Mouse (Mus musculus): ENCODE data around the gene Adgb. TPM values are rescaled to one million over a fixed set of nuclear protein-coding genes. Genes with fewer than 3 reads are reported as not detected.
"Not testable (repeated sequence)": the region's sequence is repeated elsewhere in the genome, so short reads cannot be mapped to it uniquely, and the experiment has no call there.

The Adgb gene
- 0.11 and 0.16 TPM in 2 replicates for polyA plus RNA-seq (2016; fragmentation: Nextera tagmentation; extraction: Ambion mirVana)

DNA sequence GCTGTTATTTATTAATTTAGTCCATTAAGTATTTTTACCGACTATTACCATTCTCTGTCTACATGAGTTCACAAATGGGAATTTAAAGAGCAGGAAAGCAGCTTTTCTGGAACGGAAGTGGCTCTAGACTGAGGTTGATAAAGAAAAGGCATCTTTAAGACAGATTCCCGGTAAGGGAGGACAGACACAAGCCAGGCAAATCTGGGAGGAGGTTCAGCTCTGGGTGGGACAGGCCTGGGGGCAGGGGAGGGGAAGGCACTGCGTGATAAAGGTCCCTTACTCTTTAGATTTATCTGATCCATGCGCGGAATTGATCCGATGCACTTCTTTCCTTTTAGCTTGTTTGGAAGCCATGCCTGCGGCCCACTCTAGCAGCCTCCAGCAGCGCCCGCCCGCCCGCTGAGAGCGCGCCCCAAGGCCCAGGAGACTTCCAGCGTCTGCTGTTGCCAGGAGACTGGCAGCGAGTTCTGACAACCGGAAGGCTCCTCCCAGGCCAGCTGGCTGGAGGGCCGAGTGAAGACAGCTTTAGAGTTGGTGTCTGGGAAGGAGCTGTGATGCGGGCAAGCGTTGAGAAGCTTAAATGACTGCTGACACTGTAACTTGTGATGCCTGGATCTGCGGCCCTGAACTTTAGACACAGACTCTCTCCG, at the start of gene Adgb:
Adgb (minus strand) TSS at position 366 of the 650 bp plus-strand sequence.
- H3K27me3 ChIP-seq (ENCODE audit: low read depth, poor library complexity, severe bottlenecking), result no peaks in the 10 kb centered on the region
- no peaks in the 10 kb centered on the region for H3K9me3 ChIP-seq (replicated peaks)
- no peaks in the 10 kb centered on the region for H3K36me3 ChIP-seq
- WGBS, result 8% methylated on average over 22 of the region's 22 CpGs
- peak within 1 kb of the TSS; percentile 46 for H3K4me3 ChIP-seq
- peak within 1 kb of the TSS; percentile 71 for H3K27ac ChIP-seq (replicated peaks)
- DNase-seq (ENCODE audit: low spot score), result peak; percentile 70
- peaks cover 20% of the 10 kb centered on the region for H3K4me1 ChIP-seq

GRCm38 (mm10) chr10:10480139-10480538, 8.0 kb upstream of the Adgb start:
- H3K27ac ChIP-seq (replicated peaks), result no peak overlapping the region
- no peaks in the 10 kb centered on the region for H3K36me3 ChIP-seq
- no peaks in the 10 kb centered on the region for H3K4me1 ChIP-seq
- H3K27me3 ChIP-seq (ENCODE audit: low read depth, poor library complexity, severe bottlenecking), result no peaks in the 10 kb centered on the region
- H3K4me3 ChIP-seq, result no peak overlapping the region
- no peaks in the 10 kb centered on the region for H3K9me3 ChIP-seq (replicated peaks)
- DNase-seq (ENCODE audit: low spot score), result no peak
- 79% methylated on average over 1 of the region's 1 CpGs for WGBS

DNA sequence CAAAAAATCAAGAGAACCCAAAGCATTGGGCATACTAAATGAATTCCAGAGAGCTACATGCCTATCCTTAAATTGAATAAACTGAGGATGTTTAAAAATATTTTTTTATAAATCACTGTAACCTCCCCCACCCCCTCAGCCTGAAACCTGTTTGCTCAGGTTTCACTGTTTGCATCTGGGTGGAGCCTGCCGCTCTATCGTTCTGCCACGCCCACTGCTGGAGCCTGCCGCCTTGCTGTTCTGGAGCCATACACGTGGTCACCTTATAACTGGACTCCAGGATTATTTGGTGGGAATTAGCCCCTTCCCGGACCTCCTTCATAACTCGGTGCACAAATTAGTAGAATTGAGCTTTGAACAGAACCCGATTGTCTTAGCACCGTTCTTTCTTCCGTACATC, 5.3 kb upstream of the Adgb start:
- not testable (repeated sequence) for H3K4me3 ChIP-seq; H3K27me3 ChIP-seq (ENCODE audit: low read depth, poor library complexity, severe bottlenecking); DNase-seq (ENCODE audit: low spot score); H3K36me3 ChIP-seq; H3K9me3 ChIP-seq (replicated peaks); H3K27ac ChIP-seq (replicated peaks); H3K4me1 ChIP-seq
- 67% methylated on average over 10 of the region's 10 CpGs for WGBS

GRCm38 (mm10) chr10:10476956-10477355, 4.8 kb upstream of the Adgb start:
- no peak overlapping the region for H3K4me3 ChIP-seq
- peaks cover 9% of the 10 kb centered on the region for H3K4me1 ChIP-seq
- H3K27ac ChIP-seq (replicated peaks), result no peak overlapping the region
- H3K9me3 ChIP-seq (replicated peaks), result no peaks in the 10 kb centered on the region
- H3K36me3 ChIP-seq, result no peaks in the 10 kb centered on the region
- no peak for DNase-seq (ENCODE audit: low spot score)
- WGBS, result 85% methylated on average over 5 of the region's 5 CpGs
- no peaks in the 10 kb centered on the region for H3K27me3 ChIP-seq (ENCODE audit: low read depth, poor library complexity, severe bottlenecking)

DNA sequence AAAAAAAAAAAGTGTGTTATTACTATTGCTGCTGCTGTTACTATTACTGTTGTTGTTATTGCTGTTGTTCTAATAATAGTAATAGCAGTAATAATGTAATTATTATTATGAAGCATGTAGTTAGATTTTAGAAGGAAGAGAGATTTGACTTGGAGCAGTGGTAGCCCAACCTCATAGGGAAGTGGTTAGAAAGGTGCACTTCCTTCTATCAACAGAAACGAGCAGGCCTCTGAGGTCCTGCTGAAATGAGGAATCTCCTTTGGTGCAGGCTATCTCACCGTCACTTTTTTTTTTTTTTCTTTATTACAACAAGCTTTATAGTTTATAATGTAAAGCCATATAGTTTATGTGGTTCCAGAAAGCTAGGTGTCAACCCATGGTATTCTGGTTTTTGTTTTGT, 4.4 kb upstream of the Adgb start:
- H3K9me3 ChIP-seq (replicated peaks), result no peaks in the 10 kb centered on the region
- no peak overlapping the region for H3K27ac ChIP-seq (replicated peaks)
- H3K36me3 ChIP-seq, result no peaks in the 10 kb centered on the region
- DNase-seq (ENCODE audit: low spot score), result no peak
- no peak overlapping the region for H3K4me3 ChIP-seq
- no peaks in the 10 kb centered on the region for H3K27me3 ChIP-seq (ENCODE audit: low read depth, poor library complexity, severe bottlenecking)
- peaks cover 13% of the 10 kb centered on the region for H3K4me1 ChIP-seq
- 85% methylated on average over 2 of the region's 2 CpGs for WGBS

- H3K4me1 ChIP-seq, result peaks cover 20% of the 10 kb centered on the region
- 71% methylated on average over 6 of the region's 6 CpGs for WGBS
- no peaks in the 10 kb centered on the region for H3K9me3 ChIP-seq (replicated peaks)
- H3K27me3 ChIP-seq (ENCODE audit: low read depth, poor library complexity, severe bottlenecking), result no peaks in the 10 kb centered on the region
- no peak overlapping the region for H3K4me3 ChIP-seq
- no peaks in the 10 kb centered on the region for H3K36me3 ChIP-seq
- H3K27ac ChIP-seq (replicated peaks), result no peak overlapping the region
- DNase-seq (ENCODE audit: low spot score), result no peak
These were observed 3.2 kb downstream of the Adgb start for GRCm38 (mm10) chr10:10468699-10469547.

DNA sequence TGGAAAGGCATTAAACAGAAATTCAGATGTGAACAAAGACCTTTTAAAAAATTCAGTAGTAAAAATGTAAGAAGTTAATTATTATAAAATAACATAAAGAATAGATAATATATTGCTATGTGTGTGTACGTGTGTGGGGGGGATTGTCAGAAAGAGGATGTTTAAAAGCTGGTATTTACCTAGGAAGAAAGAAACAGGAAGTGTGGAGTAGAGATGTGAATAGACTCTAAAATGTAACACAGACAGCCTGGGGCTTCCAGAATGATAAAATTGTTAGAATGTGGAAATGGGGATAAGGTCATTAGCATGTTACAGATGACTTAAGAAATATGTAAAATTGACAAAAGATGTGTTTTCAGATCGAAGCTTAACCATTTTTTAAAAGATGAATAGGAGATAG, 12.0 kb downstream of the Adgb start:
- Histone ChIP-seq H3K9me3 (replicated peaks) (no peaks in the 10 kb centered on the region), H3K27me3 (ENCODE audit: low read depth, poor library complexity, severe bottlenecking) (no peaks in the 10 kb centered on the region), H3K4me3 (no peak overlapping the region), H3K27ac (replicated peaks) (no peak overlapping the region), H3K36me3 (no peaks in the 10 kb centered on the region), H3K4me1 (peaks cover 6% of the 10 kb centered on the region)
- 80% methylated on average over 2 of the region's 2 CpGs for WGBS
- no peak for DNase-seq (ENCODE audit: low spot score)

- peaks cover 5% of the 10 kb centered on the region for H3K4me1 ChIP-seq
- H3K36me3 ChIP-seq, result no peaks in the 10 kb centered on the region
- 91% methylated on average over 5 of the region's 5 CpGs for WGBS
- H3K4me3 ChIP-seq, result no peak overlapping the region
- H3K27me3 ChIP-seq (ENCODE audit: low read depth, poor library complexity, severe bottlenecking), result no peaks in the 10 kb centered on the region
- no peak for DNase-seq (ENCODE audit: low spot score)
- no peak overlapping the region for H3K27ac ChIP-seq (replicated peaks)
- H3K9me3 ChIP-seq (replicated peaks), result no peaks in the 10 kb centered on the region
These were observed 15.1 kb downstream of the Adgb start for GRCm38 (mm10) chr10:10456991-10457390.

GRCm38 (mm10) chr10:10449067-10449466, 23.1 kb downstream of the Adgb start:
- no peaks in the 10 kb centered on the region for H3K36me3 ChIP-seq
- no peak overlapping the region for H3K27ac ChIP-seq (replicated peaks)
- no peaks in the 10 kb centered on the region for H3K27me3 ChIP-seq (ENCODE audit: low read depth, poor library complexity, severe bottlenecking)
- DNase-seq (ENCODE audit: low spot score), result no peak
- 86% methylated on average over 3 of the region's 3 CpGs for WGBS
- no peak overlapping the region for H3K4me3 ChIP-seq
- no peaks in the 10 kb centered on the region for H3K4me1 ChIP-seq
- no peaks in the 10 kb centered on the region for H3K9me3 ChIP-seq (replicated peaks)

GRCm38 (mm10) chr10:10444841-10445466, 27.2 kb downstream of the Adgb start:
- Histone ChIP-seq H3K36me3 (no peaks in the 10 kb centered on the region), H3K27ac (replicated peaks) (no peak overlapping the region), H3K27me3 (ENCODE audit: low read depth, poor library complexity, severe bottlenecking) (no peaks in the 10 kb centered on the region), H3K4me3 (no peak overlapping the region), H3K4me1 (no peaks in the 10 kb centered on the region), H3K9me3 (replicated peaks) (no peaks in the 10 kb centered on the region)
- DNase-seq (ENCODE audit: low spot score), result no peak
- 69% methylated on average over 3 of the region's 3 CpGs for WGBS

- Histone ChIP-seq H3K9me3 (replicated peaks) (no peaks in the 10 kb centered on the region), H3K4me3 (no peak overlapping the region), H3K27me3 (ENCODE audit: low read depth, poor library complexity, severe bottlenecking) (no peaks in the 10 kb centered on the region), H3K4me1 (no peaks in the 10 kb centered on the region), H3K27ac (replicated peaks) (no peak overlapping the region), H3K36me3 (no peaks in the 10 kb centered on the region)
- DNase-seq (ENCODE audit: low spot score), result no peak
These were observed 28.6 kb downstream of the Adgb start for GRCm38 (mm10) chr10:10443558-10443957.

DNA sequence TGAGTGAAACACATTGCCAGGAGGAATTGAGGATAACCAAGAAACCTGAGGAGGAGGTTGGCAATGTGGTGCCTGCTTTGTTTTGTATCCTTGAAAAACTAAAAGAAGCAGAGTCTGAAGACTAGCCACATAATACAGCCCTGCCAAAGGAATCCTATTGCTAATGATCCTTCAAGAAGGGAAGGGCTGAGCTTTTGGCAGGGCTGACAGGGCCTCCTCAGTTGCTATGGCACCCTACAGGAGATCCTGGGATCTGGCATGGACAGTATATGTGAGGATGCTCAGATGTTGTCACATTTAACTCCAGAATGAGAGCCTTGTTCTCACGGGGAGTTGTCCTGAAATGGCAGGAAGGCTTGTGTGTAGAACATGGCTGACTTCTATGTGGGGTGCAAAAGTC, 37.1 kb downstream of the Adgb start:
- 79% methylated on average over 1 of the region's 1 CpGs for WGBS
- Histone ChIP-seq H3K9me3 (replicated peaks) (no peaks in the 10 kb centered on the region), H3K36me3 (no peaks in the 10 kb centered on the region), H3K4me3 (no peak overlapping the region), H3K4me1 (no peaks in the 10 kb centered on the region), H3K27ac (replicated peaks) (no peak overlapping the region), H3K27me3 (ENCODE audit: low read depth, poor library complexity, severe bottlenecking) (no peaks in the 10 kb centered on the region)
- DNase-seq (ENCODE audit: low spot score), result no peak

DNA sequence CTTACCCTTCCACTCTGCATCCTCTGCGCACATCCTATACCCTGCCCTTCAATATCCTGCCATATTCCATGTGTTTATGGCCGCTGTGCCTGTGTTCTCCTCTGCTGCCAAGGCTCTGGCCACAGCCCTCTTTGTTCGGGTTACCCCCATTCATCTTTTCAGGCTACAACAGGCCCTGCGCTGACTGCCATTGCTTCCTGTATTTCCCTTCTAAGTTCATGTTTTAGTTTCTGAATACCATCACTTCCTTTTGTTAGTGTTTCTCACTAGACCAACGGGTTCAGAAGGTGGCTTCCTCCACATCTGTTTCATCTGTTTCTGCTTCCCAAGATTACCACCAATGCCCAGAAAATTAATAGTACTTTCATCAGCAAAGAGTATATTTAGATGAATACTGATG, 42.5 kb downstream of the Adgb start:
- Histone ChIP-seq H3K27me3 (ENCODE audit: low read depth, poor library complexity, severe bottlenecking) (no peaks in the 10 kb centered on the region), H3K36me3 (no peaks in the 10 kb centered on the region), H3K4me3 (no peak overlapping the region), H3K4me1 (no peaks in the 10 kb centered on the region), H3K9me3 (replicated peaks) (no peaks in the 10 kb centered on the region), H3K27ac (replicated peaks) (no peak overlapping the region)
- WGBS, result 81% methylated on average over 5 of the region's 5 CpGs
- DNase-seq (ENCODE audit: low spot score), result no peak
